ENCODE assay signal across 8 mouse cellular contexts in the genomic region with DNA sequence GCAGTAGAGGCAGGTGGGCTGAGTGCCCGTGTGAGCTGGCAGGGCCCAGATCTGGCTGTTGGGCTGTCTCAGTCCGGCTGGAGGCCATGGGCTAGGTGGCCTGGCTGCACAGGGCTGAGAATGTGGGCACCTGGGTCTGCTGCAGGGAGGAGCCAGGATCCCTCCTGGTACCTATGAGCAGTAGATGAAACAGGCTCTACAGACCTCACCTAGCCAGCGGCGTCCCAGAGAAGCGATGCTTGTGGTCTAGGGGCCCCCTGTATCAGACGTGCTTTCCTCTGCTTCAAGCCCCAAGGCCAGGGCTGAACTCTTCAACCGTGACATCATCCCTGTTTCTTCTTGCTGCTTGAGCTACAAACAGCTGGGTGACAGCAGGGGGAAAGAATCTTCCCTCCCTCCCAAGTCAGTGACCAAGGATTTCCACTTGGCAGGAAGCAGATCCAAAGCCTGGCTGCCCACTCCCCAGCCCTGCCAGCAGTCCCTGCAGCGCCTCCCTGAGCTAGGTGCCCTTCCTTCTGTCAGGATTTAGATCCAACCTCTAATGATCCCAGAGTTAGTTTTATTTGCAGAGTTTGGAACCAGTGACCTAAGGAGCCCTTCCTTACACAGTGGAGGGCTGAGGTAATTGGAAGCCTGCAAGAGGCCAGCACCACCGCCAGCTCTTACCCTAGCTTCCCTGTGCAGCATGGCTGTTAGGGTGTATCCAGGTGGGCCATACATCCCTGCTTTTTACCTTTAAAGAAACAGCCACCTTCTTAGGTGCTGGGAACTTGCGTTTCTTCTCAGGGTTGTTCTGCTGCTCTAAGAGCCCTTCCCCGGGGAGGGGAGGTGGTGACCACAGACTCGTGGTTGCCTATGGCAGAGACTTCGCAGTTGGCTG.
A peak's percentile ranks its signal among the peaks of the same experiment; 100 is the strongest.
DNase-seq lines count a peak whose midpoint lies in the region; ATAC-seq and TF ChIP-seq lines count a peak whose summit lies in the region.

No protein-coding gene starts in this region.

- WGBS in hindbrain, embryonic 11.5 days, result 72% methylated on average over 13 of the region's 13 CpGs
- WGBS in hindbrain, embryonic 12.5 days, result 72% methylated on average over 13 of the region's 13 CpGs
- WGBS in heart, embryonic 13.5 days, result 46% methylated on average over 13 of the region's 13 CpGs
- WGBS in lung, embryonic 16.5 days, result 43% methylated on average over 13 of the region's 13 CpGs
- 49% methylated on average over 13 of the region's 13 CpGs for WGBS in thymus, adult 2 months

- no peaks in the 10 kb centered on the region for H3K27me3 ChIP-seq in hindbrain, embryonic 11.5 days (ENCODE audit: control insufficient read depth, insufficient read depth, low read length)
- no peaks in the 10 kb centered on the region; the same call in 1 of the 2 replicates for H3K27me3 ChIP-seq in hindbrain, embryonic 12.5 days
- no peaks in the 10 kb centered on the region for H3K27me3 ChIP-seq in heart, embryonic 13.5 days (replicated peaks)
- no peaks in the 10 kb centered on the region for H3K27me3 ChIP-seq in lung, embryonic 16.5 days (ENCODE audit: control insufficient read depth, insufficient read depth, low read depth, low read length)
- H3K27me3 ChIP-seq in thymus, adult 2 months (ENCODE audit: control insufficient read depth, insufficient read depth, low read length), result no peaks in the 10 kb centered on the region

- no peaks in the 10 kb centered on the region; the same call in 1 of the 2 replicates for H3K4me1 ChIP-seq in hindbrain, embryonic 11.5 days (replicated peaks; ENCODE audit: control insufficient read depth, insufficient read depth, low read length)
- peaks cover 39% of the 10 kb centered on the region for H3K4me1 ChIP-seq in hindbrain, embryonic 12.5 days
- H3K4me1 ChIP-seq in heart, embryonic 13.5 days, result peaks cover 80% of the 10 kb centered on the region
- peaks cover 54% of the 10 kb centered on the region for H3K4me1 ChIP-seq in lung, embryonic 16.5 days (replicated peaks; ENCODE audit: control insufficient read depth, insufficient read depth, low read length)
- 0 out of 2 replicates have a peak, but pooled peaks cover 5% of the 10 kb centered on the region for H3K4me1 ChIP-seq in thymus, adult 2 months (replicated peaks; ENCODE audit: control insufficient read depth, insufficient read depth, low read length)

- H3K9me3 ChIP-seq in hindbrain, embryonic 11.5 days (ENCODE audit: control insufficient read depth, low read length), result no peaks in the 10 kb centered on the region
- no peaks in the 10 kb centered on the region for H3K9me3 ChIP-seq in hindbrain, embryonic 12.5 days (replicated peaks)
- H3K9me3 ChIP-seq in heart, embryonic 13.5 days, result no peaks in the 10 kb centered on the region
- H3K9me3 ChIP-seq in lung, embryonic 16.5 days (ENCODE audit: control insufficient read depth, low read length), result no peaks in the 10 kb centered on the region

- H3K36me3 ChIP-seq in hindbrain, embryonic 11.5 days (ENCODE audit: control insufficient read depth, insufficient read depth, low read length), result no peaks in the 10 kb centered on the region
- no peaks in the 10 kb centered on the region for H3K36me3 ChIP-seq in hindbrain, embryonic 12.5 days
- H3K36me3 ChIP-seq in heart, embryonic 13.5 days, result peaks cover 22% of the 10 kb centered on the region
- no peaks in the 10 kb centered on the region for H3K36me3 ChIP-seq in lung, embryonic 16.5 days (ENCODE audit: control insufficient read depth, insufficient read depth, low read length)
- H3K36me3 ChIP-seq in thymus, adult 2 months (ENCODE audit: control insufficient read depth, insufficient read depth, low read length), result no peaks in the 10 kb centered on the region

- TF ChIP-seq CTCF in thymus, adult 2 months (IDR thresholded peaks at IDR 0.05; ENCODE audit: borderline replicate concordance, control insufficient read depth, extremely low read depth, insufficient read depth, low read length, poor library complexity), result no peak

- H3K9ac ChIP-seq in hindbrain, embryonic 11.5 days (ENCODE audit: low read depth, low read length), result no peak overlapping the region
- H3K9ac ChIP-seq in hindbrain, embryonic 12.5 days, result no peak overlapping the region
- peak overlapping the region; percentile 69 for H3K9ac ChIP-seq in heart, embryonic 13.5 days
- H3K9ac ChIP-seq in lung, embryonic 16.5 days (ENCODE audit: low read length), result 0 out of 2 replicates have a peak overlapping the region, but pooled peaks have one; percentile 2

- H3K4me2 ChIP-seq in hindbrain, embryonic 11.5 days (replicated peaks; ENCODE audit: low read depth, low read length), result no peak overlapping the region
- no peak overlapping the region for H3K4me2 ChIP-seq in hindbrain, embryonic 12.5 days (replicated peaks)
- peak overlapping the region; percentile 21 for H3K4me2 ChIP-seq in heart, embryonic 13.5 days
- H3K4me2 ChIP-seq in lung, embryonic 16.5 days (ENCODE audit: low read depth, low read length), result no peak overlapping the region

- TF ChIP-seq POLR2A in thymus, adult 2 months (IDR thresholded peaks at IDR 0.05; ENCODE audit: control insufficient read depth, extremely low read depth, insufficient read depth, low read length, poor library complexity), result no peak

- ATAC-seq in hindbrain, embryonic 11.5 days (ENCODE audit: low FRiP score), result 0 out of 2 replicates have a peak, but pooled peaks have one; percentile 25
- ATAC-seq in hindbrain, embryonic 12.5 days (ENCODE audit: low FRiP score), result no peak
- ATAC-seq in heart, embryonic 13.5 days (ENCODE audit: extremely low read depth, insufficient number of reproducible peaks, low FRiP score, low TSS enrichment), result peak; percentile 40; the same call in 1 of the 2 replicates
- peak; percentile 67 for ATAC-seq in lung, embryonic 16.5 days (ENCODE audit: low read depth)

- no peak overlapping the region for H3K4me3 ChIP-seq in hindbrain, embryonic 11.5 days (ENCODE audit: low read depth, low read length)
- H3K4me3 ChIP-seq in hindbrain, embryonic 12.5 days, result no peak overlapping the region
- H3K4me3 ChIP-seq in heart, embryonic 13.5 days, result no peak overlapping the region
- no peak overlapping the region for H3K4me3 ChIP-seq in lung, embryonic 16.5 days (ENCODE audit: low read length)
- no peak overlapping the region for H3K4me3 ChIP-seq in thymus, adult 2 months (ENCODE audit: control insufficient read depth, insufficient read depth, low read length)

- no peak overlapping the region for H3K27ac ChIP-seq in hindbrain, embryonic 11.5 days (ENCODE audit: low read depth, low read length)
- H3K27ac ChIP-seq in hindbrain, embryonic 12.5 days, result no peak overlapping the region
- H3K27ac ChIP-seq in heart, embryonic 13.5 days (replicated peaks), result peak overlapping the region; percentile 85
- H3K27ac ChIP-seq in lung, embryonic 16.5 days (ENCODE audit: low read length), result peak overlapping the region; percentile 54
- H3K27ac ChIP-seq in thymus, adult 2 months (ENCODE audit: control insufficient read depth, insufficient read depth, low read length), result no peak overlapping the region

- intact Hi-C loops in left cerebral cortex, postnatal 10 days (cut with DNase I), result no loop called here

- no peak for DNase-seq in hindbrain, embryonic 11.5 days (ENCODE audit: low spot score)
- peak; percentile 55 for DNase-seq in brain, adult 2 months (ENCODE audit: low read depth, low spot score)
- DNase-seq in left cerebral cortex, postnatal 10 days (ENCODE audit: extremely low spot score in 1 of 2, low spot score in 2 of 2), result no peak
- DNase-seq in right cerebral cortex, postnatal 10 days (ENCODE audit: low spot score in 2 of 2), result no peak
- no peak for DNase-seq in thymus, adult 2 months

Comparison
In these comparisons a context has a peak if more than half of its experiments do, and no peak if none do; other contexts are left out.
1. H3K27ac ChIP-seq: peak in heart, embryonic 13.5 days (single experiment) and lung, embryonic 16.5 days (single experiment); none in hindbrain, embryonic 11.5 days (single experiment), hindbrain, embryonic 12.5 days (single experiment) and thymus, adult 2 months (single experiment).
2. H3K9ac ChIP-seq: peak in heart, embryonic 13.5 days (single experiment) and lung, embryonic 16.5 days (single experiment); none in hindbrain, embryonic 11.5 days (single experiment) and hindbrain, embryonic 12.5 days (single experiment).